Mouse (Mus musculus): ENCODE measurements at regions not wholly inside any gene's neighbourhood (a gene's known extent, or its start where the extent isn't known, plus 50 kb on each side); places are given as distances from the start of the nearest gene placed in this dataset.

DNA sequence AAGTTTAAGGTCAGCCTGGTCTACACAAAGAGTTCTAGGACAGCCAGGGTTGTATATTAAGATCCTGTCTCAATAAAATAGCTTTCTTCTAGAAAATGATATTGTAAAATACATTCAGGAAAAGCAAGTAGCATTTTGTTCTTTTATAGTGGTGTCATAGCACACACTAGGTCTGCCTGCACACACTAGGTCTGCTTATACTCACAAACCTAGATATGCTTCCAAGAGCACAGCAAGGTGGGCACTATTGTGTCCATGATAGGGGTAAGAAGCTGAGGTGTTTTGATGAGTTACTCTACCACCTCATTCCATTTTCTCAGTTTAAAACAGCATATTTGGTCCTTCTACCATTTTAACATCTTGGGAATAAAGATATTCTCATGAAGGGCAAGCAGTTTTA is 185.8 kb upstream of the Il12b start:
- TF ChIP-seq CEBPB (IDR thresholded peaks at IDR 0.05; ENCODE audit: insufficient read depth, poor library complexity, severe bottlenecking) (no peak), POLR2A (IDR thresholded peaks at IDR 0.05; ENCODE audit: insufficient read length, low read depth) (no peak), TCF12 (IDR thresholded peaks at IDR 0.05; ENCODE audit: insufficient read depth, poor library complexity, severe bottlenecking) (no peak), E2F4 (IDR thresholded peaks at IDR 0.05; ENCODE audit: insufficient read depth) (no peak), MAX (IDR thresholded peaks at IDR 0.05; ENCODE audit: low read depth) (no peak), POLR2AphosphoS2 (IDR thresholded peaks at IDR 0.05; ENCODE audit: insufficient read length, low read depth) (no peak), USF1 (IDR thresholded peaks at IDR 0.05; ENCODE audit: low read depth) (no peak), MYOD1 (IDR thresholded peaks at IDR 0.05; ENCODE audit: control insufficient read depth in 1 of 3, insufficient read length in 2 of 3, low read depth in 2 of 3) (no peak), SRF (IDR thresholded peaks at IDR 0.05; ENCODE audit: control insufficient read depth, insufficient read length, low read depth) (no peak), MYOG (IDR thresholded peaks at IDR 0.05; ENCODE audit: control insufficient read depth in 1 of 3, insufficient read depth in 1 of 3, insufficient read length in 2 of 3, low read depth in 2 of 3) (no peak), TCF3 (IDR thresholded peaks at IDR 0.05; ENCODE audit: insufficient read length, low read depth) (no peak), REST (IDR thresholded peaks at IDR 0.05; ENCODE audit: insufficient read depth, insufficient read length) (no peak)
